Mouse (Mus musculus): ENCODE measurements at regions not wholly inside any gene's neighbourhood (a gene's known extent, or its start where the extent isn't known, plus 50 kb on each side); places are given as distances from the start of the nearest gene placed in this dataset.
A peak's percentile ranks its signal among the peaks of the same experiment; 100 is the strongest.
"Not testable (repeated sequence)": the region's sequence is repeated elsewhere in the genome, so short reads cannot be mapped to it uniquely, and the experiment has no call there.

GRCm38 (mm10) chr16:20829732-20830435, 95.6 kb upstream of the Thpo start:
- 64% methylated on average over 6 of the region's 6 CpGs for WGBS
- Histone ChIP-seq H3K9ac (ENCODE audit: low read depth, low read length) (no peak overlapping the region), H3K4me3 (ENCODE audit: low read length) (no peak overlapping the region), H3K9me3 (ENCODE audit: control insufficient read depth, low read length) (no peaks in the 10 kb centered on the region), H3K27ac (ENCODE audit: low read depth, low read length) (no peak overlapping the region), H3K4me2 (ENCODE audit: low read length) (no peak overlapping the region), H3K36me3 (ENCODE audit: control insufficient read depth, insufficient read depth, low read length) (no peaks in the 10 kb centered on the region), H3K27me3 (replicated peaks; ENCODE audit: control insufficient read depth, insufficient read depth, low read length) (no peaks in the 10 kb centered on the region), H3K4me1 (ENCODE audit: control insufficient read depth, insufficient read depth, low read depth, low read length) (no peaks in the 10 kb centered on the region)
- ATAC-seq: no peak

- no peak overlapping the region for H3K27ac ChIP-seq (ENCODE audit: low read depth, low read length)
- no peaks in the 10 kb centered on the region for H3K9me3 ChIP-seq (ENCODE audit: control insufficient read depth, low read length)
- no peaks in the 10 kb centered on the region for H3K36me3 ChIP-seq (ENCODE audit: control insufficient read depth, insufficient read depth, low read length)
- H3K4me1 ChIP-seq (ENCODE audit: control insufficient read depth, insufficient read depth, low read depth, low read length): no peaks in the 10 kb centered on the region; the same call in 1 of the 2 replicates
- no peak overlapping the region for H3K4me3 ChIP-seq (ENCODE audit: low read length)
- H3K27me3 ChIP-seq (replicated peaks; ENCODE audit: control insufficient read depth, insufficient read depth, low read length): no peaks in the 10 kb centered on the region
- WGBS: 81% methylated on average over 5 of the region's 5 CpGs
- H3K9ac ChIP-seq (ENCODE audit: low read depth, low read length): no peak overlapping the region
- ATAC-seq: no peak
- no peak overlapping the region for H3K4me2 ChIP-seq (ENCODE audit: low read length)
Observed at GRCm38 (mm10) chr16:20828996-20829731, 94.9 kb upstream of the Thpo start.

- no peak overlapping the region for H3K4me3 ChIP-seq (ENCODE audit: low read length)
- H3K27ac ChIP-seq (ENCODE audit: low read depth, low read length): no peak overlapping the region
- 65% methylated on average over 7 of the region's 7 CpGs for WGBS
- ATAC-seq: no peak
- no peaks in the 10 kb centered on the region for H3K9me3 ChIP-seq (ENCODE audit: control insufficient read depth, low read length)
- H3K4me1 ChIP-seq (ENCODE audit: control insufficient read depth, insufficient read depth, low read depth, low read length): no peaks in the 10 kb centered on the region; the same call in 1 of the 2 replicates
- no peak overlapping the region for H3K9ac ChIP-seq (ENCODE audit: low read depth, low read length)
- no peak overlapping the region for H3K4me2 ChIP-seq (ENCODE audit: low read length)
- no peaks in the 10 kb centered on the region for H3K36me3 ChIP-seq (ENCODE audit: control insufficient read depth, insufficient read depth, low read length)
- H3K27me3 ChIP-seq (replicated peaks; ENCODE audit: control insufficient read depth, insufficient read depth, low read length): no peaks in the 10 kb centered on the region
Observed at GRCm38 (mm10) chr16:20824226-20824625, 89.9 kb upstream of the Thpo start.

- H3K9ac ChIP-seq (ENCODE audit: low read depth, low read length): no peak overlapping the region
- H3K4me2 ChIP-seq (ENCODE audit: low read length): no peak overlapping the region
Observed at GRCm38 (mm10) chr16:20820939-20821338, 86.6 kb upstream of the Thpo start.

GRCm38 (mm10) chr16:20819568-20819967, 85.3 kb upstream of the Thpo start:
- no peaks in the 10 kb centered on the region; the same call in 1 of the 2 replicates for H3K4me1 ChIP-seq (ENCODE audit: control insufficient read depth, insufficient read depth, low read depth, low read length)
- no peak for ATAC-seq
- no peaks in the 10 kb centered on the region for H3K36me3 ChIP-seq (ENCODE audit: control insufficient read depth, insufficient read depth, low read length)
- no peak overlapping the region for H3K9ac ChIP-seq (ENCODE audit: low read depth, low read length)
- no peak overlapping the region for H3K4me2 ChIP-seq (ENCODE audit: low read length)
- no peak overlapping the region for H3K27ac ChIP-seq (ENCODE audit: low read depth, low read length)
- no peaks in the 10 kb centered on the region for H3K9me3 ChIP-seq (ENCODE audit: control insufficient read depth, low read length)
- H3K27me3 ChIP-seq (replicated peaks; ENCODE audit: control insufficient read depth, insufficient read depth, low read length): no peaks in the 10 kb centered on the region
- WGBS: 85% methylated on average over 3 of the region's 3 CpGs
- no peak overlapping the region for H3K4me3 ChIP-seq (ENCODE audit: low read length)

More at GRCm38 (mm10) chr16:20820939-20821338, 86.6 kb upstream of the Thpo start:
- ATAC-seq: no peak
- Histone ChIP-seq H3K36me3 (ENCODE audit: control insufficient read depth, insufficient read depth, low read length) (no peaks in the 10 kb centered on the region), H3K27ac (ENCODE audit: low read depth, low read length) (no peak overlapping the region), H3K4me1 (ENCODE audit: control insufficient read depth, insufficient read depth, low read depth, low read length) (no peaks in the 10 kb centered on the region; the same call in 1 of the 2 replicates), H3K4me3 (ENCODE audit: low read length) (no peak overlapping the region), H3K9me3 (ENCODE audit: control insufficient read depth, low read length) (no peaks in the 10 kb centered on the region), H3K27me3 (replicated peaks; ENCODE audit: control insufficient read depth, insufficient read depth, low read length) (no peaks in the 10 kb centered on the region)

- H3K9me3 ChIP-seq (ENCODE audit: control insufficient read depth, low read length): no peaks in the 10 kb centered on the region
- no peaks in the 10 kb centered on the region for H3K4me1 ChIP-seq (ENCODE audit: control insufficient read depth, insufficient read depth, low read depth, low read length)
- no peaks in the 10 kb centered on the region for H3K36me3 ChIP-seq (ENCODE audit: control insufficient read depth, insufficient read depth, low read length)
- no peak overlapping the region for H3K4me2 ChIP-seq (ENCODE audit: low read length)
- no peak overlapping the region for H3K9ac ChIP-seq (ENCODE audit: low read depth, low read length)
- peak; percentile 40; the same call in 1 of the 2 replicates for ATAC-seq
- no peak overlapping the region for H3K4me3 ChIP-seq (ENCODE audit: low read length)
- WGBS: 32% methylated on average over 5 of the region's 5 CpGs
- H3K27me3 ChIP-seq (replicated peaks; ENCODE audit: control insufficient read depth, insufficient read depth, low read length): no peaks in the 10 kb centered on the region
- no peak overlapping the region for H3K27ac ChIP-seq (ENCODE audit: low read depth, low read length)
Observed at GRCm38 (mm10) chr16:20818711-20819189, 84.4 kb upstream of the Thpo start.

- Histone ChIP-seq H3K27ac (ENCODE audit: low read depth, low read length) (no peak overlapping the region), H3K4me1 (ENCODE audit: control insufficient read depth, insufficient read depth, low read depth, low read length) (no peaks in the 10 kb centered on the region), H3K27me3 (replicated peaks; ENCODE audit: control insufficient read depth, insufficient read depth, low read length) (no peaks in the 10 kb centered on the region), H3K9me3 (ENCODE audit: control insufficient read depth, low read length) (no peaks in the 10 kb centered on the region), H3K4me2 (ENCODE audit: low read length) (no peak overlapping the region), H3K36me3 (ENCODE audit: control insufficient read depth, insufficient read depth, low read length) (no peaks in the 10 kb centered on the region), H3K4me3 (ENCODE audit: low read length) (no peak overlapping the region), H3K9ac (ENCODE audit: low read depth, low read length) (no peak overlapping the region)
- ATAC-seq: no peak
- WGBS: 67% methylated on average over 2 of the region's 2 CpGs
Observed at GRCm38 (mm10) chr16:20814976-20815375, 80.7 kb upstream of the Thpo start.

GRCm38 (mm10) chr16:20814240-20814639, 79.9 kb upstream of the Thpo start:
- no peak overlapping the region for H3K4me2 ChIP-seq (ENCODE audit: low read length)
- no peaks in the 10 kb centered on the region for H3K9me3 ChIP-seq (ENCODE audit: control insufficient read depth, low read length)
- no peaks in the 10 kb centered on the region for H3K4me1 ChIP-seq (ENCODE audit: control insufficient read depth, insufficient read depth, low read depth, low read length)
- no peaks in the 10 kb centered on the region for H3K36me3 ChIP-seq (ENCODE audit: control insufficient read depth, insufficient read depth, low read length)
- no peak overlapping the region for H3K4me3 ChIP-seq (ENCODE audit: low read length)
- ATAC-seq: no peak
- no peaks in the 10 kb centered on the region for H3K27me3 ChIP-seq (replicated peaks; ENCODE audit: control insufficient read depth, insufficient read depth, low read length)
- no peak overlapping the region for H3K27ac ChIP-seq (ENCODE audit: low read depth, low read length)
- H3K9ac ChIP-seq (ENCODE audit: low read depth, low read length): no peak overlapping the region

- 74% methylated on average over 5 of the region's 5 CpGs for WGBS
- not testable (repeated sequence) for H3K27me3 ChIP-seq (replicated peaks; ENCODE audit: control insufficient read depth, insufficient read depth, low read length); H3K4me2 ChIP-seq (ENCODE audit: low read length); H3K4me3 ChIP-seq (ENCODE audit: low read length); H3K27ac ChIP-seq (ENCODE audit: low read depth, low read length); H3K9ac ChIP-seq (ENCODE audit: low read depth, low read length); ATAC-seq; H3K9me3 ChIP-seq (ENCODE audit: control insufficient read depth, low read length); H3K4me1 ChIP-seq (ENCODE audit: control insufficient read depth, insufficient read depth, low read depth, low read length); H3K36me3 ChIP-seq (ENCODE audit: control insufficient read depth, insufficient read depth, low read length)
Observed at GRCm38 (mm10) chr16:20812025-20812424, 77.7 kb upstream of the Thpo start.

Data from hindbrain, embryonic 16.5 days (tissue).